8 mouse cellular contexts compared by ENCODE assay signal in the genomic region with DNA sequence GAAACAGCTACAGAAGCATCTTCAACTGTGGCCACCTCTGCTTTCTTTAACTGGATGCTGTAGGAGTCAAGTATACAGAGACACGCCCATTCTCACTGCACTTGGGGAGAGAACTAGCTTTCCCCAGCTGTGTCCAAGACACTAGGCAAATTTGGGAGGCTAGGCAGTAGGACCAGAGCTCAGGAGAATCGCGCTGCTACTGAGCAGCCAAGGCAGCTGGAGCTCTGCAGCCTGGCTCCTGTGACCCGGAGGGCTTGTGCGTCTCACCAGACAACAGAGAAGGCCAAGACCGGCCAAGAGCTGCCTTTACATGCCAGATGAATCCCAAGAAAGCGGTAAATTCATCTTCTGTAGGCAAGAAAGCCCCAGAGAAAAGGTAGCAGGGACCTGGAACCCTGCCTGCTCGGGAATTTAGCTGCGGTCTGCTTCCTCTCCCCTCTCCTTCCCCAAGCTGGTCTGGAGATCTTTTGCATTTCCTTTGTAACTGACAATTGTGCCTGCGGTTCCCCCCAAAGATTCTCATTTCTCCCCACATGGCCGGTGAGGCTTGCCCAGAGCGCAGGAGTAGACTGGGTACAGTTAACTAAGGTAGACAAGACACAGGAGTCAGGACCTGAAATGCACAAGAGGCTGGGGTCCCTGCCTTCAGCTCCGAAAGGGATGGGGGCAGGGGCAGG. TPM values are rescaled to one million over a fixed set of nuclear protein-coding genes. Genes with fewer than 3 reads are reported as not detected.
DNase-seq lines count a peak whose midpoint lies in the region; ATAC-seq and TF ChIP-seq lines count a peak whose summit lies in the region.

No protein-coding gene starts in this region.

- DNase-seq in forebrain, embryonic 10.5 days (ENCODE audit: extremely low spot score, low spot score): no peak
- DNase-seq in right cerebral cortex, postnatal 14 days: peak; percentile 5
- DNase-seq in right cerebral cortex, postnatal 25 days: no peak
- peak; percentile 64 for DNase-seq in limb, embryonic 14.5 days (ENCODE audit: low spot score)
- DNase-seq in layer of hippocampus, adult 2 months (ENCODE audit: low spot score in 2 of 2): no peak
- DNase-seq in thymus, postnatal 14 days: no peak

- TF ChIP-seq POLR2A in limb, embryonic 14.5 days (IDR thresholded peaks at IDR 0.05; ENCODE audit: borderline replicate concordance, extremely low read depth, insufficient read depth, insufficient read length): no peak

- no peak for ATAC-seq in forebrain, embryonic 15.5 days (replicated peaks)
- ATAC-seq in limb, embryonic 14.5 days (ENCODE audit: low FRiP score, low read depth): peak; percentile 13; the same call in 1 of the 2 replicates
- ATAC-seq in megakaryocyte-erythroid progenitor cell, adult 5-6 weeks (replicated peaks; ENCODE audit: low FRiP score, low TSS enrichment, poor library complexity, severe bottlenecking): no peak

- 24% methylated on average over 13 of the region's 13 CpGs for WGBS in forebrain, embryonic 10.5 days
- WGBS in forebrain, embryonic 15.5 days: 38% methylated on average over 13 of the region's 13 CpGs
- 19% methylated on average over 13 of the region's 13 CpGs for WGBS in limb, embryonic 14.5 days

- H3K36me3 ChIP-seq in forebrain, embryonic 10.5 days (replicated peaks): no peaks in the 10 kb centered on the region
- no peaks in the 10 kb centered on the region for H3K36me3 ChIP-seq in forebrain, embryonic 15.5 days
- no peaks in the 10 kb centered on the region for H3K36me3 ChIP-seq in limb, embryonic 14.5 days (ENCODE audit: control insufficient read depth, insufficient read depth, low read length)

- no peak overlapping the region for H3K9ac ChIP-seq in forebrain, embryonic 15.5 days (replicated peaks)
- peak overlapping the region; percentile 78 for H3K9ac ChIP-seq in limb, embryonic 14.5 days (ENCODE audit: low read depth, low read length, severe bottlenecking)

- peaks cover 32% of the 10 kb centered on the region for H3K27me3 ChIP-seq in forebrain, embryonic 10.5 days (ENCODE audit: poor library complexity, severe bottlenecking)
- H3K27me3 ChIP-seq in forebrain, embryonic 15.5 days: no peaks in the 10 kb centered on the region
- no peaks in the 10 kb centered on the region for H3K27me3 ChIP-seq in limb, embryonic 14.5 days (ENCODE audit: control insufficient read depth, insufficient read depth, low read length)

- H3K4me3 ChIP-seq in forebrain, embryonic 10.5 days: peak overlapping the region; percentile 64
- H3K4me3 ChIP-seq in forebrain, embryonic 15.5 days: no peak overlapping the region
- peak overlapping the region; percentile 65 for H3K4me3 ChIP-seq in limb, embryonic 14.5 days (replicated peaks; ENCODE audit: low read length)
- H3K4me3 ChIP-seq in layer of hippocampus, adult 2 months: no peak overlapping the region

- TF ChIP-seq CTCF in layer of hippocampus, adult 2 months (conservative IDR thresholded peaks at IDR 0.05): no peak

- peak overlapping the region; percentile 83 for H3K27ac ChIP-seq in forebrain, embryonic 10.5 days
- H3K27ac ChIP-seq in forebrain, embryonic 15.5 days (replicated peaks): no peak overlapping the region
- peak overlapping the region; percentile 73 for H3K27ac ChIP-seq in limb, embryonic 14.5 days (replicated peaks; ENCODE audit: low read depth, low read length)
- H3K27ac ChIP-seq in layer of hippocampus, adult 2 months: no peak overlapping the region

- H3K4me1 ChIP-seq in forebrain, embryonic 10.5 days: peaks cover 60% of the 10 kb centered on the region
- peaks cover 18% of the 10 kb centered on the region for H3K4me1 ChIP-seq in forebrain, embryonic 15.5 days
- peaks cover 34% of the 10 kb centered on the region for H3K4me1 ChIP-seq in limb, embryonic 14.5 days (ENCODE audit: control insufficient read depth, insufficient read depth, low read length)

- H3K9me3 ChIP-seq in forebrain, embryonic 10.5 days: no peaks in the 10 kb centered on the region
- no peaks in the 10 kb centered on the region for H3K9me3 ChIP-seq in forebrain, embryonic 15.5 days
- no peaks in the 10 kb centered on the region for H3K9me3 ChIP-seq in limb, embryonic 14.5 days (ENCODE audit: control insufficient read depth, low read length)

- no peak overlapping the region for H3K4me2 ChIP-seq in forebrain, embryonic 15.5 days (replicated peaks)
- peak overlapping the region; percentile 65 for H3K4me2 ChIP-seq in limb, embryonic 14.5 days (replicated peaks; ENCODE audit: low read depth, low read length, severe bottlenecking)

RNA-seq across cellular contexts. Expression of gene S1pr3, which starts 0.8 kb away (rescaled TPM):
- polyA plus RNA-seq in forebrain, embryonic 10.5 days (2016; fragmentation: Nextera tagmentation; extraction: Ambion mirVana): 50.4 and 53.9 TPM in 2 replicates
- polyA plus RNA-seq in forebrain, embryonic 15.5 days (2015; fragmentation: Nextera tagmentation; extraction: Ambion mirVana): 10.3 and 12.8 TPM in 2 replicates
- polyA plus RNA-seq in limb, embryonic 14.5 days (2012; rRNA removed): 74.0 and 96.9 TPM in 2 replicates
- 113 and 135 TPM in 2 replicates for polyA plus RNA-seq in limb, embryonic 14.5 days (2014; fragmentation: Nextera tagmentation; extraction: Ambion mirVana)
- 1 to 10 TPM; 5.2 to 5.4 TPM for total RNA-seq in layer of hippocampus, adult 2 months (2021)
- 0.31 TPM in 1 of 2 replicates, not detected in the other for total RNA-seq in megakaryocyte-erythroid progenitor cell, adult 5-6 weeks (2014; fragmentation: Nextera tagmentation)
- total RNA-seq in megakaryocyte-erythroid progenitor cell, adult 5-6 weeks (2017): 0.33 and 0.42 TPM in 2 replicates

Comparison
In these comparisons a context has a peak if more than half of its experiments do, and no peak if none do; other contexts are left out.
1. DNase-seq: peak in right cerebral cortex, postnatal 14 days (single experiment) and limb, embryonic 14.5 days (single experiment); none in forebrain, embryonic 10.5 days (single experiment), right cerebral cortex, postnatal 25 days (single experiment), layer of hippocampus, adult 2 months (0 of 2) and thymus, postnatal 14 days (single experiment).
2. H3K27ac ChIP-seq: peak in forebrain, embryonic 10.5 days (single experiment) and limb, embryonic 14.5 days (single experiment); none in forebrain, embryonic 15.5 days (single experiment) and layer of hippocampus, adult 2 months (single experiment).
3. H3K4me3 ChIP-seq: peak in forebrain, embryonic 10.5 days (single experiment) and limb, embryonic 14.5 days (single experiment); none in forebrain, embryonic 15.5 days (single experiment) and layer of hippocampus, adult 2 months (single experiment).